Mouse (Mus musculus) thymus, postnatal 14 days (tissue): ENCODE measurements around the gene Olfr1432.
"Not testable (repeated sequence)": the region's sequence is repeated elsewhere in the genome, so short reads cannot be mapped to it uniquely, and the experiment has no call there.

Experiments
- DNase-seq: peaks from one replicate; pipeline ENCODE4 v3.0.0; 2021

Gene Olfr1432

DNA sequence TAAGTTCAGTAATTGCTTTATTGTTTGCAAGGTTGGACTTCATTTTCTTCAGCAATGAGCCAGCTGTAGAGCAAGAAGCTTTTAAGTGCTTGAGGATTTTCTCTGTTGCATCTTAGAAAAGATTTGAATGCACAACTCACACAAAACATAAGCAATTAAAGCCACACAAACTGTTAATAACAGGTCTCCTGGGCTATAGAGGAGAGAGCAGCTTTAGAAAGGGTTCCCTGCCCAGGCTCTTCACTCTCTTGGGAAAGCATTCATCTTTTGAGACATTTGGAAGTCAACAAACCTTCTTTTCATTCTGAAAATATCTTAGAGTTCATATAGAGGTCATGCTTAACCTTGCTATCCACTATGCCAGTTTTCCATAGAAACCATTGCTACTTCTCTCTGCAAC is at the start of gene Olfr1432:
Gene Olfr1432 (minus strand): TSS at position 101 of the 400 bp plus-strand sequence.
- DNase-seq = not testable (repeated sequence)

DNA sequence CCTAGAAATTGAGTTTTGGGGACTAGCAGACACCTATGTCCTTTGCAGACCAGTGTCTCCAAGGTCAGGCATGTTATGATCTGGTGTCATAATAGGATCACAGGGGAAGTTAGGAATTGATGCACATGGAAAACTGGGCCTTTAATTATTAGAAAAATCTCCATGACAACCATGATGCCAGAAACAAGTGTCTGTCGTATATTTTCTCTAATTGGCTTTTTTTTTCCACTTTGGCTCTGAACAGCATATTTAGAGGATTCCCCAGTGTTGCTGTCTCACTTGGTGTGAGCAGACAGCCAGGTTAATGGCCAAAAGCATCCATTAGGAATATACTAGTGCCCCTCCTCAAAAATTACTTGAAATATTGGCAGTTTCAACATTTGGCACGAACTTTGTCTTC is 47.2 kb upstream of the Olfr1432 start, which contains the start of gene Olfr1434:
Gene Olfr1434 (plus strand): TSS at position 301 of the 400 bp plus-strand sequence.
- no peak for DNase-seq

DNA sequence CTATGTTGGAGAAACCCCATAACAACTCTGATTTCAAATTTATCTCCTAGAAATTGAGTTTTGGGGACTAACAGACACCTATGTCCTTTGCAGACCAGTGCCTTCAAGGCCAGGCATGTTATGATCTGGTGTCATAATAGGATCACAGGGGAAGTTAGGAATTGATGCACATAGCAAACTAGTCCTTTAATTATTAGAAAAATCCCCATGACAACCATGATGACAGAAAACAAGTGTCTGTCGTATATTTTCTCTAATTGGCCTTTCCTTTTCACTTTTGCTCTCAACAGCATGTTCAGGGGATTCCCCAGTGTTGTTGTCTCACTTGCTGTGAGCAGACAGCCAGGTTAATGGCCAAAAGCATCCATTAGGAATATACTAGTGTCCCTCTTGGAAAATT is 28.3 kb upstream of the Olfr1432 start, which contains the start of gene Olfr235:
Gene Olfr235 (plus strand): TSS at position 301 of the 400 bp plus-strand sequence.
- DNase-seq = no peak

DNA sequence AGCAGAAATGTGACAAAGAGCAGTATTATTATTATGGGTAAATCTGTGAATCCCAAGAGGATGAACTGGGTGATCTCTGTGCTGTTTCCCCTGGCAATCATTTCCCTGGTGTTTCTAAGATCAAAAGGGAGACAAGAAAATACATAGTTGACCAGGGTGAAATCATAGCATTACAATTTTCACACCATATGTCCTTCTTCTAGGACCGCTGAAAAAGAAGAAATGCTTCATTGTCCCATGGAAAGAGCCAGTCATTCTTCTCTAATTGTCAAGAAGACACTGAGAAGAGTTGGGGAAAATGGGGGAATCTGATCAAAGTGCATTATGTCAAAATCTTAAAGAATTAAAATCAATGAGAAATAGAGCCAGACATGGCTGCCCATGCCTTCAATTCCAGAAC is 9.2 kb upstream of the Olfr1432 start, which contains the start of gene Olfr262:
Gene Olfr262 (minus strand): TSS at position 101 of the 400 bp plus-strand sequence.
- DNase-seq = no peak

DNA sequence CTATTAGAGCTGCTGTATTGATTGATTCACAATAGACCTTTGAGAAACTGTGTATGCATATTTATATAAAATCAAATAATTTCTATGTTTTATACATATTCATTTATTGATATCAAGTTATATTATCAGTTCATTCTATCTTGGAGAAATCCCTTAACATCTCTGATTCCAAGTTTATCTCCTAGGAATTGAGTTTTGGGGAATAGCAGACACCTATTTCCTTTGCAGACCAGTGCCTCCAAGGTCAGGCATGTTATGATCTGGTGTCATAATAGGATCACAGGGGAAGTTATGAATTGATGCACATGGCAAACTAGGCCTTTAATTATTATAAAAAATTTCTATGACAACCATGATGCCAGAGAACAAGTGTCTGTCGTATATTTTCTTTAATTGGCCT is 32.1 kb downstream of the Olfr1432 start, which contains the start of gene Olfr1431:
Gene Olfr1431 (plus strand): TSS at position 301 of the 400 bp plus-strand sequence.
- DNase-seq = no peak

DNA sequence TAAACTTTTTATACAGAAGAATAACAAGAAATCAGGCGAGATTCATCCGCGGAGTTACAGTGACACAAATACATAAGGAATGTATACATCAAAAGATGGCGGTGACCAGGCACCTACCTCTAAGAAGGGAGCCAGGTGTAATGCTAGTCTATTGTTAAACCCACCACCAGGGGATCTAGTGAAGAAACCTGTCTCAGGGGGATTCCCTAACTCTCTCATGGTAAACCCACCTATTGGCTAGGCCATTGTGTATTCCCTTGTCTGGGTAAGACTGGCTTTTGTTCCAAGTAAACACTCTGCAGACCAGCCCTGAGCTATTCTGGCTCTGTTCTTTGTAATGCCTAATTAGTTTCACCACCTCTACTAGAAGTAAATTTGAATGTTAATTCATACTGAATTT is 33.3 kb downstream of the Olfr1432 start:
- DNase-seq = not testable (repeated sequence)
